Mouse (Mus musculus): ENCODE measurements around the gene Ephb2. TPM values are rescaled to one million over a fixed set of nuclear protein-coding genes. Genes with fewer than 3 reads are reported as not detected.

Gene Ephb2
- polyA plus RNA-seq, 1 experiment = 2.7 TPM

- H3K27me3 ChIP-seq (ENCODE audit: control insufficient read depth, insufficient read depth, low read length) = no peaks in the 10 kb centered on the region
- WGBS = 76% methylated on average over 5 of the region's 5 CpGs
These were observed 29.7 kb upstream of the Ephb2 start for GRCm38 (mm10) chr4:136865531-136865930.

GRCm38 (mm10) chr4:136864751-136865470 is 29.1 kb upstream of the Ephb2 start:
- H3K4me3 ChIP-seq (ENCODE audit: extremely low read depth, insufficient read depth, insufficient read length) = no peak overlapping the region
- no peak for DNase-seq (ENCODE audit: low read depth in 1 of 2, low spot score in 2 of 2)
- no peaks in the 10 kb centered on the region for H3K36me3 ChIP-seq (ENCODE audit: control insufficient read depth, insufficient read depth, low read length)
- H3K27ac ChIP-seq (ENCODE audit: insufficient read depth, low read length) = no peak overlapping the region
- H3K4me1 ChIP-seq (ENCODE audit: control insufficient read depth, insufficient read depth, insufficient read length) = no peaks in the 10 kb centered on the region
- H3K27me3 ChIP-seq (ENCODE audit: control insufficient read depth, insufficient read depth, low read length) = no peaks in the 10 kb centered on the region
- WGBS = 64% methylated on average over 15 of the region's 15 CpGs
- no peak for TF ChIP-seq POLR2A (IDR thresholded peaks at IDR 0.05; ENCODE audit: low read depth, low read length)
- no peak for TF ChIP-seq CTCF (IDR thresholded peaks at IDR 0.05; ENCODE audit: extremely low read depth, insufficient read depth, insufficient read length, insufficient replicate concordance)

More at GRCm38 (mm10) chr4:136865531-136865930, 29.7 kb upstream of the Ephb2 start:
- no peak for DNase-seq (ENCODE audit: low read depth in 1 of 2, low spot score in 2 of 2)
- H3K36me3 ChIP-seq (ENCODE audit: control insufficient read depth, insufficient read depth, low read length) = no peaks in the 10 kb centered on the region
- H3K4me1 ChIP-seq (ENCODE audit: control insufficient read depth, insufficient read depth, insufficient read length) = no peaks in the 10 kb centered on the region
- H3K4me3 ChIP-seq (ENCODE audit: extremely low read depth, insufficient read depth, insufficient read length) = no peak overlapping the region
- no peak overlapping the region for H3K27ac ChIP-seq (ENCODE audit: insufficient read depth, low read length)
- no peak for TF ChIP-seq CTCF (IDR thresholded peaks at IDR 0.05; ENCODE audit: extremely low read depth, insufficient read depth, insufficient read length, insufficient replicate concordance)
- TF ChIP-seq POLR2A (IDR thresholded peaks at IDR 0.05; ENCODE audit: low read depth, low read length) = no peak

- no peak for DNase-seq (ENCODE audit: low read depth in 1 of 2, low spot score in 2 of 2)
- 43% methylated on average over 9 of the region's 9 CpGs for WGBS
- Histone ChIP-seq H3K27me3 (ENCODE audit: control insufficient read depth, insufficient read depth, low read length) (no peaks in the 10 kb centered on the region), H3K4me3 (ENCODE audit: extremely low read depth, insufficient read depth, insufficient read length) (no peak overlapping the region), H3K36me3 (ENCODE audit: control insufficient read depth, insufficient read depth, low read length) (no peaks in the 10 kb centered on the region), H3K27ac (ENCODE audit: insufficient read depth, low read length) (no peak overlapping the region), H3K4me1 (ENCODE audit: control insufficient read depth, insufficient read depth, insufficient read length) (no peaks in the 10 kb centered on the region)
- TF ChIP-seq CTCF (IDR thresholded peaks at IDR 0.05; ENCODE audit: extremely low read depth, insufficient read depth, insufficient read length, insufficient replicate concordance) = no peak
- TF ChIP-seq POLR2A (IDR thresholded peaks at IDR 0.05; ENCODE audit: low read depth, low read length) = no peak
These were observed 27.7 kb upstream of the Ephb2 start for GRCm38 (mm10) chr4:136863517-136863916.

GRCm38 (mm10) chr4:136862411-136862810 is 26.6 kb upstream of the Ephb2 start:
- Histone ChIP-seq H3K27me3 (ENCODE audit: control insufficient read depth, insufficient read depth, low read length) (no peaks in the 10 kb centered on the region), H3K36me3 (ENCODE audit: control insufficient read depth, insufficient read depth, low read length) (no peaks in the 10 kb centered on the region), H3K27ac (ENCODE audit: insufficient read depth, low read length) (no peak overlapping the region), H3K4me1 (ENCODE audit: control insufficient read depth, insufficient read depth, insufficient read length) (no peaks in the 10 kb centered on the region), H3K4me3 (ENCODE audit: extremely low read depth, insufficient read depth, insufficient read length) (no peak overlapping the region)
- no peak for DNase-seq (ENCODE audit: low read depth in 1 of 2, low spot score in 2 of 2)
- TF ChIP-seq CTCF (IDR thresholded peaks at IDR 0.05; ENCODE audit: extremely low read depth, insufficient read depth, insufficient read length, insufficient replicate concordance) (no peak), POLR2A (IDR thresholded peaks at IDR 0.05; ENCODE audit: low read depth, low read length) (no peak)
- 73% methylated on average over 2 of the region's 2 CpGs for WGBS

GRCm38 (mm10) chr4:136861806-136862205 is 26.0 kb upstream of the Ephb2 start:
- H3K27ac ChIP-seq (ENCODE audit: insufficient read depth, low read length) = no peak overlapping the region
- H3K4me1 ChIP-seq (ENCODE audit: control insufficient read depth, insufficient read depth, insufficient read length) = no peaks in the 10 kb centered on the region
- 56% methylated on average over 17 of the region's 17 CpGs for WGBS
- H3K27me3 ChIP-seq (ENCODE audit: control insufficient read depth, insufficient read depth, low read length) = no peaks in the 10 kb centered on the region
- no peak for DNase-seq (ENCODE audit: low read depth in 1 of 2, low spot score in 2 of 2)
- TF ChIP-seq POLR2A (IDR thresholded peaks at IDR 0.05; ENCODE audit: low read depth, low read length) = no peak
- no peak for TF ChIP-seq CTCF (IDR thresholded peaks at IDR 0.05; ENCODE audit: extremely low read depth, insufficient read depth, insufficient read length, insufficient replicate concordance)
- no peaks in the 10 kb centered on the region for H3K36me3 ChIP-seq (ENCODE audit: control insufficient read depth, insufficient read depth, low read length)
- H3K4me3 ChIP-seq (ENCODE audit: extremely low read depth, insufficient read depth, insufficient read length) = no peak overlapping the region

GRCm38 (mm10) chr4:136860022-136860421 is 24.2 kb upstream of the Ephb2 start:
- TF ChIP-seq POLR2A (IDR thresholded peaks at IDR 0.05; ENCODE audit: low read depth, low read length) = no peak
- peak; percentile 23; the same call in 1 of the 2 replicates for TF ChIP-seq CTCF (IDR thresholded peaks at IDR 0.05; ENCODE audit: extremely low read depth, insufficient read depth, insufficient read length, insufficient replicate concordance)
- H3K27ac ChIP-seq (ENCODE audit: insufficient read depth, low read length) = no peak overlapping the region
- no peaks in the 10 kb centered on the region for H3K27me3 ChIP-seq (ENCODE audit: control insufficient read depth, insufficient read depth, low read length)
- 84% methylated on average over 7 of the region's 7 CpGs for WGBS
- no peaks in the 10 kb centered on the region for H3K36me3 ChIP-seq (ENCODE audit: control insufficient read depth, insufficient read depth, low read length)
- H3K4me3 ChIP-seq (ENCODE audit: extremely low read depth, insufficient read depth, insufficient read length) = no peak overlapping the region
- DNase-seq (ENCODE audit: low read depth in 1 of 2, low spot score in 2 of 2) = no peak
- no peaks in the 10 kb centered on the region for H3K4me1 ChIP-seq (ENCODE audit: control insufficient read depth, insufficient read depth, insufficient read length)

- H3K27me3 ChIP-seq (ENCODE audit: control insufficient read depth, insufficient read depth, low read length) = no peaks in the 10 kb centered on the region
- no peaks in the 10 kb centered on the region for H3K4me1 ChIP-seq (ENCODE audit: control insufficient read depth, insufficient read depth, insufficient read length)
- TF ChIP-seq POLR2A (IDR thresholded peaks at IDR 0.05; ENCODE audit: low read depth, low read length) = no peak
- no peak for TF ChIP-seq CTCF (IDR thresholded peaks at IDR 0.05; ENCODE audit: extremely low read depth, insufficient read depth, insufficient read length, insufficient replicate concordance)
- no peak overlapping the region for H3K4me3 ChIP-seq (ENCODE audit: extremely low read depth, insufficient read depth, insufficient read length)
- H3K27ac ChIP-seq (ENCODE audit: insufficient read depth, low read length) = no peak overlapping the region
- WGBS = 54% methylated on average over 6 of the region's 6 CpGs
- no peak for DNase-seq (ENCODE audit: low read depth in 1 of 2, low spot score in 2 of 2)
- H3K36me3 ChIP-seq (ENCODE audit: control insufficient read depth, insufficient read depth, low read length) = no peaks in the 10 kb centered on the region
These were observed 19.3 kb upstream of the Ephb2 start for GRCm38 (mm10) chr4:136855081-136855480.

Data from spleen, adult 2 months (tissue).